Mouse (Mus musculus) CD4-positive naive resting alpha-beta T cell, adult 76 days (primary cell): ENCODE measurements around the gene Csf2. TPM values are rescaled to one million over a fixed set of nuclear protein-coding genes. Genes with fewer than 3 reads are reported as not detected.

Experiments used
- total RNA-seq: library from RNA; stranded (reverse); gene quantifications from one replicate; pipeline ENCODE4 v1.2.4, GENCODE M21; 2023

Gene Csf2
- 2.0 TPM for total RNA-seq

DNA sequence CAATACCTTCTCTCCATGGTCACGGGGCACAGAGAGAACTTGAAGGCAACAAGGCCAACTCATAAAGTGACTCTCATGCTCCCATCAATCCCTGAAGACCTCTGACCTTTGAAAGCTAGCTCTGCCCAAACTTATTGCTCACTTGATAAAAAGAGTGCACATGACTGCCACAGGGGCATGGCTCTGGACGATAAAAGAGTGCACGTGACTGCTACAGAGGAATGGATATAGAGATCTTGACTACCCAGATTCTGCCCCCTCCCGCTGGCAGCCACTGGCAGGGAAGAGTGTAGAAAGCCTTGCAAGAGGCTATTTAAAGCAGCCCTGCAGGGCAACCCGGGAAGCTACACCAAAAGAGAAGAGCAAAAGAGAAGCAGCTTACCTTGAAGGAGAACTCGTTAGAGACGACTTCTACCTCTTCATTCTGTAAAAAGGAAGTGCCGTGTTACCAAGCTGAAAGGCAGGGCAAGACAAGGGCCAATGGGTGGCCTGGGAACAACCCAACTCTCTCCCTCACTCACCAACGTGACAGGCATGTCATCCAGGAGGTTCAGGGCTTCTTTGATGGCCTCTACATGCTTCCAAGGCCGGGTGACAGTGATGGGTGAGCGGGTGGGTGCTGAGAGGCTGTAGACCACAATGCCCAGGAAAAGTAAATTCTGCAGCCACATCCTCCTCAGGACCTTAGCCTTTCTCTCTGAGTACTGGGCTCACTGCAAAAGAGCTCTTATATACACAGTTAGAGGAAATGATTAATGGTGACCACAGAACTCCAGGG, at the start of gene Csf2:
Csf2 (minus strand) TSS at position 728 of the 778 bp plus-strand sequence.

DNA sequence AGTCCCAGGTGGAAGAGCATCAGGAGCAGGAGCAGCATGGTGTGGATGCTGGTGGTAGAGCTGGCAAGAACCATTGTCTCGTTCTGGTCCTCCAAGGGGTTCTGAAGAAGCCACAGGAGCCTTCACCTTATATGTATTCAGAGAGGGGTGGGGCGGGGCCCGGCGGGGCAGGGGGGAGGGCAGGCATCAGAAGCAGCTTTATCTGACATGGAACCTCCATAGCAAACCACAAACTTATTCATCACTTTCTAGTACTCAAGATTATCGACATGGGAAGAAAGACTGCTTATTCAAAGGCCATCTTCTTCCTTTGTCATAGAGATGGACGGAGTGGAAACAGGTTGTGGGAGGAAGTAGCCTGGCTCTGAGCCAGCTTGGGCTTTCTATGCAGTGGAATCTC, 17.7 kb upstream of the Csf2 start, which contains the start of gene Il3:
Il3 (minus strand) TSS at position 101 of the 400 bp plus-strand sequence.

Other genes starting within 250 kb of the Csf2 start
- not detected for gene Slc22a4, start 221.6 kb downstream of the Csf2 start, total RNA-seq
- gene Pdlim4, start 180.7 kb downstream of the Csf2 start, total RNA-seq, result 61.2 TPM
- gene P4ha2, start 149.6 kb downstream of the Csf2 start, total RNA-seq, result 4.8 TPM
- not detected for gene Il3, start 17.6 kb upstream of the Csf2 start, total RNA-seq
- gene Acsl6, start 54.1 kb upstream of the Csf2 start, total RNA-seq, result not detected
- not detected for gene Meikin, start 121.0 kb upstream of the Csf2 start, total RNA-seq
- gene Fnip1, start 188.5 kb upstream of the Csf2 start, total RNA-seq, result 45.8 TPM